Mouse (Mus musculus) kidney, postnatal 4 days (tissue): ENCODE measurements at regions not wholly inside any gene's neighbourhood (a gene's known extent, or its start where the extent isn't known, plus 50 kb on each side); places are given as distances from the start of the nearest gene placed in this dataset.

Source experiments
- DNase-seq, 2 experiments: peaks; one replicate each; pipeline ENCODE4 v3.0.0; 2021; ENCODE audit warnings: mixed read lengths in 2 of 2

DNA sequence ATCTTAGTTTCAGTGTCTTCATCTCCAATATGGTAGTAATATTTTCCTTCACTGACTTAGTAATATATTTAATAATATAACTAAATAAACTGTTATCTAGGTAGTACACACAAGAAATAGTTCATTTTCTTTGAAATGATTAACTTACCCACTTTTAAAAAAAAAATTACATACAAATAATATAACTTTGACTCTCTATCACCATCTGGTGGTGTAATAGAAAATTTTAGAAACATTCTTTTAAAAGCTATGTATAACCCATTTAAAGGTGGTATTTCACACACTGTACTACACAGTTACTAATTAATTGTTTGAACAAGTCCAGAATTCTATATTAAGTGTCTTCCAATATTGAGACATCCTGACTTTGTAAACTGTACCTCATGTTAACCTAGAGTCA is 53.9 kb upstream of the Olfr266 start:
- DNase-seq, result no peak

DNA sequence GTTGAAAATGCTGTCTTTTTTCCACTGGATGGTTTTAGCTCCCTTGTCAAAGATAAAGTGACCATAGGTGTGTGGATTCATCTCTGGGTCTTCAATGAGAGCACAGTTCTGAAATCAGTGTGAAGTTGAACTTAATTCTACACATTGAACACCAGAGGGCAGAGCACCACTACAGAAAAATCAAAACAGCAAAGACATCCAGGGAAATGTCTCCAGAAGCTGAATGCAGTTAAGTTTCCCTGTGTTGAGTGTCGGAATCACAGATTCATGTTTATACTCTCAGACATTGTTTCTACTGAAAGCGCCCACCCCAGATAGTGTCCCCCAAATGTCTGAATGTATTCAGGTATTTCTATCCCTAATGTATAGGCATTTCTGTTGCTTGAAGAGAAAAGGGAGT is 77.1 kb upstream of the Olfr266 start:
- DNase-seq, result peak in 1 of 2 experiments; percentile 3

DNA sequence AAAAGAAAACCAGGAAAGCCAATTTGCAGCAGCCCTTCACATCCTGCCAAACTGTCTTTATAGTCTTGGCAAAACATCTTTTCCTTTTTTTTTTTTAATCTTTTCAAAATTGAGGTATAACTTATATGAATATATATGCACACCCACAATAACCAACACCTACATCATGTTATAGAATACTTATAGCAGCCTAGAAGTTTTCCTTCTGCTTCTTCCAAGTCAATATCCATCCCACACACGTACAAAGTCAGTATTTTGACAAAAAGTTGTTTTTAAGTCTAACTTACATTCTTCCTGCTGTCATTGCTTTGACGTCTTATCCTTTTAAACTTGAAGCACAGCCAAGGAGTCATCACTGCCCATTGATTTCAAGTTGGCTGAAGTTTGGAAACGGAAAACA is 80.6 kb upstream of the Olfr266 start:
- no peak for DNase-seq

DNA sequence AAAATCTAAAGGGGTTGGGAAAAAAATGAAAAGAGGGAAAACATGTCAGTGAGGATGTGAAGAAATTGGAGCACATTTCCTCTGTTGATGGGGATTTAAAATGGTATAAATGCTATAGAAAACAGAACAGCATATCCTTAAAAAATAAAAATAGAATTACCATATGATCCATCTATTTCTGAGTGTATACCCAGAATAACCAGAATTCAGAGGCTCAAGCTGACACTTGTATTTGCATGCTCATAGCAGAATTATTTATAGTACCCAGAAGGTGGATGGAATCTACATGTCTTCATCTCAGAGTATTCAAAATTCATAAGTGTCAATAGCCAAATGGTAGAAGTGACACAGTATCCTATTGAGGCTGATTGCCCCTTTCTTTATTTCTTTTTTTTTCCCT is 99.9 kb upstream of the Kcna3 start:
- DNase-seq, result no peak

DNA sequence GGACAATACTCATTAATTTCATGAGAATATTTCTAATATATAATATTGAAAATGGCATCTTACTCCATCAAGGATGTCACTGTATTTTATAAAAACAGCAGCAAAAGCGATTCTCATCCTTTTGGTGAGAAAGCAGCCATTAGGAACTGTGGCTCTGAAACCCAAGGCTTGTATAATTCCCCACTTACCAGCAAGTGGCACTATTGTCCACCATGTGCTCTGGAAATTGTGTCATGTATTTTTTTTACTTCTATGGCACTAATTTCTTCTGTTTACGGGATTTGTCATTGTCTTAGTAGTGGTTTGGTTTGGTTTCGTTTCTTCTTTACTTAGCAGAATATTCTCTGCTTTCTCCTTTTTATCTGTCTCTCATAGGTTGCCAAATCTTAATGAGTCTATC is 95.9 kb upstream of the Kcna3 start:
- DNase-seq, result no peak

DNA sequence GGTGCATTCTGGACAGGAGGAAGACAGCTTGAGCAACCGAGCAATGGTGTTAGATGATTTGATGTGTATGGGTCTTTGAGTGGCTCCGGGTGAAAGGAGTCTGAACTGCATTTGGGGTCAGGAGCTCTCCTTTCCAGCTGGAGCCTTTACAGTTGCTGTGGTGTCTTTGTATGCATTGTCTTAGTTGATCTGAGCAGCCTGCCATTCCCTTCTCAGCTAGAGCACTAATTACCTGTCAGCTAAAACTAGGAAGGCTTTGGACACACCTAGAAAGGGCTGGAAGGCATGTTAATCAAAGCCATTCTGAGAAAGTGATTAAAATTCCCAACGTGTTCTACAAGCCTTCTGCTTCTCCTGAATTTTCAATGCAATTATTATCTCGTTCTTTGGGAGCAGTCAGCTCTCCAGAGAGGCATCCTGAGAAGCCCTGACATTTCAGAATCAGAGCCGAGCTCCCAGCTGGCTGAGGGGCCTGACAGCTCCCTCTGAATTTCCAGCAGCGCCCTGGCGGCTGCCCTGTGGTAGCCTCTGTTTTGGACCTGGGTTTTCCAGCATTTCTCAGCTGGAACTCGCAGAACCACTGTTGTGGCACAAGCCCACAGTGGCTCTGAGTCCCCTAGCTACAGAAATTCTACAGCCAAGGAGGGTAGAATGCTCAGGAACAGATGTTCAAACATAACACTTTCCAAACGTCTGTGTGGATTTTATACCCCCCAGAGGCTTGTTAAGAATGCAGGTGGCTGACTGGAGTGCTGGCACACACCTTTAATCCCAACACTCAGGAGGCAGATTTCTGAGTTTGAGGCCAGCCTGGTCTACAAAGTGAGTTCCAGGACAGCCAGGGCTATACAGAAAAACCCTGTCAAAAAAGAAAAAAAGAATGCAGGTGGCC is 80.2 kb upstream of the Kcna3 start:
- DNase-seq, result no peak

DNA sequence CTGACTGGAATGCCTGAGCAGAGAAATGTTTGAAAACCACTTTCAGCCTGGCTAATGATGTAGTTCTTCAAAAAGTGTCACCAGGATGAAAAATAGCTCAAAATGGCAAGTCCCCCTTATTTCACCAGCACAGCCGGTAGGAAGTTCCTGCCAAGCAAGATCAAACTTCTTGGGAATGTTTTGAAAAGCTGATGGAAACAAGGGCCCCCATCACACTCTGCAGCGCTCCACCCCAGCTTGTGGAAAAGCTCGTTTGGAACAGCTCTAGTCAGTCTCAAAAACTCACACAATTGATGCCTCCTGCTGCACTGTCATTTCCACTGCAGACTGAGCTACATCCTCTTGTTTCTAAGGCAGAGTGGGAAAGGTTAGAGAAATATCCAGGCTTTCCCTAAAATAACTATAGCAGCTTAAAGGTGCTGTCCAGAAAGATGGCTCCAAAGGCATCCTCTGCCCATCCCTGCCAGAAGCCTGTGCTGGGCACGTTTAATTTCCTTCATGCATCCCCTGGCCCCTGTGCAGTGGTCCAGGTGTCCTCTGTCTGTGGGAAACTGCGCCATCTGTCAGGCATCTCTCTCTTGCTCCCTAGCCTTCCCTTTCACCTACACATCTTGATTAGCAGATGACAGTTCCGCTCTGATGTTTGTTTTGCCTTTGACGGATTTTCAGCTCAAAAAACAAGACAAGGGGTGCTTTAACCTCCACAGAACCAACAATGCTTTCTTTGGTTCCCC is 78.6 kb upstream of the Kcna3 start:
- no peak for DNase-seq

DNA sequence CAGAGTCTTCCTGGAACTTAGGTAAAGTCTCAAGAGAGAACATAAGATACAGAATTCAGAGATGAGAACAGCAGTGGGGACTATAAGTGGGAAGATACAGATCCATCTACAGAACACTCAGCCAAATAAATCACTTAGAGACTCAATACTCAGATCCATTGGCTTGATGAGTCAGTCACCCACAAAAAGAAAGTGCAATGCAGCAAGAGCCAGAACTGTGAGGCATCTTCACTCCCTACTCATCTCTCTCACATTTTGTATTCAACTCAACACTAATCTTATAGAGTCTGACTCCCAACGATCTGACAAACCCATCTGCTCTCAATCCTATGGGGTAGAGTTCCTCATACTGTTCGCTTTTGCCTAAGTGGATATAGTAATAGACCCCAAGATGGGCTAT is 77.8 kb upstream of the Kcna3 start:
- DNase-seq, result no peak

DNA sequence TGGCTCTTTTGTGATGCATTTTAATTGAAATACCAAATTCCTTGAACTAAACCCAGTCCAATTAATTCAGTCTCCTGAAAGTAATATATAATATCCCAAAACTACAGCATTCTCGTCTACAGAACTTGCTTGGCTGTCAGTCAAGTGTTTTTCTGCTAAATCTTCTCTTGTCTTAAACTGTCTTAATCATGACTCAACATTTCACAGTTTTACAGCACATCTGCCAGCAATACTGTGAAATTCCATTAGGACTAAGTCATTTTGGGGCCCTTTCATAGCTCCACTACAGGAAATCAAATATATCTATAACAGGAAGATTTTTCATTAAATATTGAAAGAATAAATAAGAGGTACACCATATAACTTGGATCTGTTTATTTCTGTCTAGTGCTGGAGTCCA is 75.4 kb upstream of the Kcna3 start:
- DNase-seq, result no peak

DNA sequence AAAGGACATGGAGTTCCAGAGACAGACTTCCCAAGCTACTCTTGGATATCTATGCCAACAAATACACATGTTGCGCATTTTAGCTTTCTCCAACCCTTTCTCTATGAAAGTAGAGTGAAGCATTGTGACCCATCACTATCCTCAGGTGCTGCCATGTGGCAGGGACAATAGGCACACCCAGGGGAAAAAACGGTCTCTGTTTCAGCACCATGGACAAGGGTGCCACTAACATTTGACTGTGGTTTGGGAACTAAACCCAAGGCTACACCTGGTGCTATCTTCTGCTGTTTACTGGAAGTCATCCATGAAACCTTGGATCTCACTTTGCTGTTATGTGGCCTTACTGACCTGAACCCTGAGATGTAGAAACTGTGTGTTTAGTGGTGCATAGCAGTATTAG is 73.5 kb upstream of the Kcna3 start:
- peak; percentile 46 to 54 for DNase-seq

DNA sequence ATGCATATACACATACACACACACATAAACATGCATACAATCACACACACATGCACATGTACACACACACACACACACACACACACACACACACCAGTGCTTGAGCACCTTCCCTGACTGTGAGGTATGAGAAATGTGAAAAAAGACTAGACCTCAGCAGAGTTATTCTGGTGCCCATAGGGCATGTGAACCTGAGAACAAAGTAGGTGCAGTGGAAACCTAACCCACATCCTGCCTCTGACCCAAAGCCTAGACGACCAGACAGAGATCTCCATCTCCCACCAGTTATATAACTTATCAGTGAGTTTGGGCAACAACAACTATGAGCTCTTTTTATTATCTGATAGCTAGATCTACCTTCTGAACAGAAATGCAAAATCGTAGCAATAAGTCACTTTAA is 69.8 kb upstream of the Kcna3 start:
- DNase-seq, result no peak

DNA sequence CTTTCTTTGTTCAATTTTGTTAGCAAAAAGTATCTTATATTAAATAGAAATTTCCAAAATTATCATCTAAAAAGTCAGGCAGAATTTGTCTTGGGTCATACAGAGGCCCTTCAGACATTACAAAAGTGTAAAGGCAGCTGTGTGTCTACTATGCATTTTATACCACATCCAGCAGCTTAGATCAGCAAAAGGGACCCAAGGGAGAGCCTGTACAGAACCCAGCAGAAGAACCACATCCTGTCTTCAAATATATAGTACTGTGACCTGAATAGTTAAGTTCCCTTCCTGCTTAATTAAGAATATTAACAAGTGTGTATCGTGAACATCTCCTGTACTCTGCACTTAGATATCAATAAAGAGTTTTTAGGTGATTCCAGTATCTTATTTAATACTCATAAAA is 68.5 kb upstream of the Kcna3 start:
- no peak for DNase-seq

DNA sequence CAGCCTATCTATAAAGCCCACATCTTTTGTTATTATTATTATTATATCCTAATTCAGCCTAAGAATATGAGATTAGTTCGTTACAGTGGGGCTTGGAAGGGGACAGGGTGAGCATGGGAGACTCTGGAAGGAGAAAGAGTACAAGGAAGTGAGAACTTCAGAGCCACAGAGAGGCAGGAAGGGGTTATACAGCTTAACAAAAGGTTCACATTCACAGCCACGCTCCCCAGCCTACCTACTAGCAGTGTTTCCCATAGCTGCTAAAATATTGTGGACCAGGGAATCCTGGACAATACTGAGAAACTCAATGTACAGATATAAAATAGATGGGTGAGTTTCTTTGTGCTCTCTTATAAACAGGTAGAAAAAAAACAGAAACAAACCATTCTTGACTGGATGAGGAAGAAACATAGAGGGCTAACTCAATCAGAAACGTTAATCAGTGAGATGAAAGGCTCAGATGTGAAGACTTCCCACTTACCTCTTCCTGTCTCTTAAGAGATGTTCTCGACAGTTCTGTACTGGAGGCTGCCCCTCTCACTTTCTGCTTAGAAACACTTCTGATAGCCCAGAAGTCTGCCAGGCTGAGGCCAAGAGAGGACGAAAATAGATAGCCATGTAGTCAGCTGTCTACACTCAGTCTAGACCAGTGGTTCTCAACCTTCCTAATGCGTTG is 61.7 kb upstream of the Kcna3 start:
- no peak for DNase-seq

DNA sequence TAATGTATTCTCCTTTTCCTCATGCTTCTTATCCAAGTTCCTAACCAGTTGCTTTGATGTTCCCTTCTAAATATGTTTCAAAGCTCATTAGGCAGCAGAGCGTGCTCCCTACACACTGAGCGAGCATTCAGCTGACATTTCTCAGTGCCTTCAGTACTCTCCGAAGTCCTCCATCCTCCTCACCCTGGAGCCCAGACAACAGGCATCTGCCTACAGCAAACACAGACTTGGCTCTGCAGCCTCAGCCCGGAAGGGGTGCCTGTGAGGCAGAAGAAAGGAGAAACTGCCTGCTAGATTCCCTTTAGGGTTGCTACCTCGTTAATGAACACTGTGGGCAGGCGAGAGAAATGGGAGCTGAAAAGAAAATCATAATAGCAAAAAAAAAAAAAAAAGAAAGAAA is 57.2 kb upstream of the Kcna3 start:
- no peak for DNase-seq

DNA sequence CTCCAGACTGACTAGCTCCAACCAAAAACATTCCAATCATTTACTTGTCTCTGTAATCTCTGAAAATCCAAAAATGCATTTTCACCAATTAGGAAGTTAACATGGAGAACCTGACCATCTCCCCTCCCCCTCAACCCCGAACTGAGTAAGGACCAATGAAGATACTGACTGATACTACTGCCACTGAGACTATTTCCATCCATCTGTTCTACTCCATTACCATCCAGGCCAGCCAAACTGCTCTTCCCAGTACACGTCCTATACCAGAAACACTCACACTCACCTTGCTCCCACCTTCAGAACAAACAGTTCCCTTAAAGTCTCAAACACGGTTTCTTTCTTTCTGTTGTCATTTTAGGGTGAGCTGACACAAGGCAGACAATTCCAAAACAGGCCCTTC is 55.1 kb upstream of the Kcna3 start:
- DNase-seq, result no peak

DNA sequence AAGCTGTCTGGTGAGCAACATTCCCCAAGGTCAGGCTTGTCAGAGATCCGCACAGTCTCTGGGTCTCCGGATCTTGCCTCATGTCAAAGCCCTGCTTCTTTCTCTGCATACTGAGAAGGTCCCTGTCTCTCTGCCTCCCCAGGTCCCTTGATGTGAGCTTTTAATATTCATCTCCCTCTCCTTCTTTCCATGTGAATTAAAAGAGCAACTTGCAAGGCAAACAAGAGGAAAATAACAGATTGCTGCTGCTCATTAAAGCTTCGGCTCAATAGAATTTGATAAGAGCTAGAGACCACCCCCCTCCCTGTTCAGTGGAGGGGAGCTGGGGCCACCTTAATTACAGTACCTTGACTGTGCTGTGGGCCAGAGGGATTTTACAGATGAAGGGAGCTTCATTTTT is 54.6 kb upstream of the Kcna3 start:
- DNase-seq, result no peak

DNA sequence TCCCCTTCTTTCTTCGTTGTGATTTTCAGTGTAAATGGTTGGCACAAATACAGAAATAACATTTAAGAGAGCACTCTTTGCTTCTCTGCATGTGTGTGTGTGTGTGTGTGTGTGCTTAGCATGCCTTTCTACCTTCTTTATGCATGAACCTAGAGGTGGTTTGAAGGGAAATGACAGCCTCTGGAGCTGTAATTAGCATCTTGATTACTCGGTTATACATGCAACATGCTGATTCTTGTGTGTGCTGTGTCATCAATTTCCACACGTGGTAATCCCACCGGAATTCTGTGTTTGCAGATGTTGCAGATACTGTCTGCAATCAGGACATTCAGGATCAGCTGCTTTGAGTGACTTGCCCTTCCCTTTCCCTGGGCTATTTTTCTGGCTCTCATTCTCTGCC is 51.7 kb upstream of the Kcna3 start:
- no peak for DNase-seq
